8 mouse cellular contexts compared by ENCODE assay signal in genomic region chrX:134404584-134404955, GRCm38 (mm10). TPM values are rescaled to one million over a fixed set of nuclear protein-coding genes. Genes with fewer than 3 reads are reported as not detected.
DNase-seq lines count a peak whose midpoint lies in the region; ATAC-seq lines count a peak whose summit lies in the region.

No protein-coding gene starts in this region.

- no peaks in the 10 kb centered on the region for H3K4me1 ChIP-seq in heart, embryonic 13.5 days
- no peaks in the 10 kb centered on the region for H3K4me1 ChIP-seq in forebrain, embryonic 11.5 days (replicated peaks; ENCODE audit: control insufficient read depth, insufficient read depth, low read length)
- H3K4me1 ChIP-seq in neural tube, embryonic 14.5 days (ENCODE audit: control insufficient read depth, insufficient read depth, low read length): no peaks in the 10 kb centered on the region

- WGBS in heart, embryonic 13.5 days: 18% methylated on average over 11 of the region's 14 CpGs
- 20% methylated on average over 13 of the region's 14 CpGs for WGBS in forebrain, embryonic 11.5 days
- 15% methylated on average over 12 of the region's 14 CpGs for WGBS in neural tube, embryonic 14.5 days

- ATAC-seq in heart, embryonic 13.5 days (ENCODE audit: extremely low read depth, insufficient number of reproducible peaks, low FRiP score, low TSS enrichment): no peak
- ATAC-seq in forebrain, embryonic 11.5 days (replicated peaks; ENCODE audit: low FRiP score): peak; percentile 76
- peak; percentile 86 for ATAC-seq in neural tube, embryonic 14.5 days (ENCODE audit: low read depth)

- 0 out of 2 replicates have a peak overlapping the region, but pooled peaks have one; percentile 20 for H3K27ac ChIP-seq in heart, embryonic 13.5 days (replicated peaks)
- H3K27ac ChIP-seq in forebrain, embryonic 11.5 days (ENCODE audit: low read depth, low read length): no peak overlapping the region
- peak overlapping the region; percentile 60 for H3K27ac ChIP-seq in neural tube, embryonic 14.5 days (ENCODE audit: low read depth, low read length)

- no peaks in the 10 kb centered on the region for H3K9me3 ChIP-seq in heart, embryonic 13.5 days
- H3K9me3 ChIP-seq in forebrain, embryonic 11.5 days (ENCODE audit: control insufficient read depth, low read length): no peaks in the 10 kb centered on the region
- H3K9me3 ChIP-seq in neural tube, embryonic 14.5 days (ENCODE audit: control insufficient read depth, low read length): no peaks in the 10 kb centered on the region

- peak overlapping the region; percentile 48 for H3K4me3 ChIP-seq in heart, embryonic 13.5 days
- peak overlapping the region; percentile 28 for H3K4me3 ChIP-seq in forebrain, embryonic 11.5 days (ENCODE audit: low read depth, low read length)
- peak overlapping the region; percentile 36 for H3K4me3 ChIP-seq in neural tube, embryonic 14.5 days (ENCODE audit: low read depth, low read length)

- peak overlapping the region; percentile 58 for H3K9ac ChIP-seq in heart, embryonic 13.5 days
- peak overlapping the region; percentile 47 for H3K9ac ChIP-seq in forebrain, embryonic 11.5 days (ENCODE audit: low read length)
- H3K9ac ChIP-seq in neural tube, embryonic 14.5 days (replicated peaks; ENCODE audit: low read depth, low read length): peak overlapping the region; percentile 55

- peak overlapping the region; percentile 68 for H3K4me2 ChIP-seq in heart, embryonic 13.5 days
- peak overlapping the region; percentile 49 for H3K4me2 ChIP-seq in forebrain, embryonic 11.5 days (ENCODE audit: low read depth, low read length, severe bottlenecking)
- peak overlapping the region; percentile 61 for H3K4me2 ChIP-seq in neural tube, embryonic 14.5 days (ENCODE audit: low read depth, low read length)

- no peaks in the 10 kb centered on the region for H3K36me3 ChIP-seq in heart, embryonic 13.5 days
- H3K36me3 ChIP-seq in forebrain, embryonic 11.5 days (ENCODE audit: control insufficient read depth, insufficient read depth, low read length): no peaks in the 10 kb centered on the region
- H3K36me3 ChIP-seq in neural tube, embryonic 14.5 days (ENCODE audit: control insufficient read depth, insufficient read depth, low read length): no peaks in the 10 kb centered on the region

- DNase-seq in heart, adult 11 months: no peak
- peak; percentile 27 to 29 for DNase-seq in cerebellum, postnatal 25 days
- peak; percentile 56 for DNase-seq in forebrain, embryonic 11.5 days (ENCODE audit: low spot score)
- peak; percentile 31 to 33 for DNase-seq in layer of hippocampus, postnatal 36 days
- DNase-seq in c-Kit-positive CD71-positive TER-119-positive erythroid progenitor cells, embryonic 14.5 days (ENCODE audit: low spot score): no peak
- DNase-seq in ovary, adult 18-20 months (ENCODE audit: low spot score): no peak

- H3K27me3 ChIP-seq in heart, embryonic 13.5 days (replicated peaks): peaks cover 9% of the 10 kb centered on the region; the same call in 1 of the 2 replicates
- H3K27me3 ChIP-seq in forebrain, embryonic 11.5 days (ENCODE audit: control insufficient read depth, insufficient read depth, low read length): no peaks in the 10 kb centered on the region; the same call in 1 of the 2 replicates
- no peaks in the 10 kb centered on the region for H3K27me3 ChIP-seq in neural tube, embryonic 14.5 days (ENCODE audit: control insufficient read depth, insufficient read depth, low read length)

RNA-seq across cellular contexts. Expression of gene Drp2, which starts 0.2 kb away (rescaled TPM):
- 0.39 TPM in 2 replicates for polyA plus RNA-seq in heart, embryonic 13.5 days (2015; fragmentation: Nextera tagmentation; extraction: Ambion mirVana)
- 5.2 and 6.4 TPM in 2 replicates for polyA plus RNA-seq in forebrain, embryonic 11.5 days (2014; fragmentation: Nextera tagmentation; extraction: Ambion mirVana)
- 10 to 100 TPM; 43.9 to 48.6 TPM for total RNA-seq in layer of hippocampus, postnatal 36 days (2021)
- polyA plus RNA-seq in neural tube, embryonic 14.5 days (2014; fragmentation: Nextera tagmentation; extraction: Ambion mirVana): 25.1 and 27.7 TPM in 2 replicates

Comparison
In these comparisons a context has a peak if more than half of its experiments do, and no peak if none do; other contexts are left out.
1. DNase-seq: peak in cerebellum, postnatal 25 days (2 of 2), forebrain, embryonic 11.5 days (single experiment) and layer of hippocampus, postnatal 36 days (2 of 2); none in heart, adult 11 months (single experiment), c-Kit-positive CD71-positive TER-119-positive erythroid progenitor cells, embryonic 14.5 days (single experiment) and ovary, adult 18-20 months (single experiment).
2. Peak in every context shown above with its lines, with median percentiles within 50 percentile points of each other: H3K4me2 ChIP-seq, H3K4me3 ChIP-seq and H3K9ac ChIP-seq.